Mouse (Mus musculus): ENCODE measurements around the gene Abhd17a. TPM values are rescaled to one million over a fixed set of nuclear protein-coding genes. Genes with fewer than 3 reads are reported as not detected.

Abhd17a gene
- polyA plus RNA-seq, 1 experiment from 2014 or later, result 122 TPM

GRCm38 (mm10) chr10:80572477-80572876 is 17.7 kb downstream of the Abhd17a start:
- H3K27me3 ChIP-seq, result no peaks in the 10 kb centered on the region
- no peak overlapping the region for H3K4me3 ChIP-seq
- no peak overlapping the region for H3K27ac ChIP-seq
- 87% methylated on average over 2 of the region's 2 CpGs for WGBS
- 0 out of 2 replicates have a peak, but pooled peaks cover 8% of the 10 kb centered on the region for H3K36me3 ChIP-seq
- H3K4me2 ChIP-seq, result no peak overlapping the region
- ATAC-seq (ENCODE audit: borderline replicate concordance, extremely low read depth, low FRiP score, low TSS enrichment), result no peak
- no peak overlapping the region for H3K9ac ChIP-seq
- no peaks in the 10 kb centered on the region for H3K9me3 ChIP-seq
- H3K4me1 ChIP-seq, result peaks cover 63% of the 10 kb centered on the region

- WGBS, result 25% methylated on average over 30 of the region's 30 CpGs
- peak overlapping the region; percentile 44 for H3K4me2 ChIP-seq
- peaks cover 66% of the 10 kb centered on the region for H3K4me1 ChIP-seq
- peaks cover 11% of the 10 kb centered on the region; the same call in 1 of the 2 replicates for H3K36me3 ChIP-seq
- H3K4me3 ChIP-seq, result peak overlapping the region; percentile 10; the same call in 1 of the 2 replicates
- H3K9me3 ChIP-seq, result no peaks in the 10 kb centered on the region
- peak overlapping the region; percentile 31 for H3K9ac ChIP-seq
- peak overlapping the region; percentile 41 for H3K27ac ChIP-seq
- H3K27me3 ChIP-seq, result no peaks in the 10 kb centered on the region
- peak; percentile 20; the same call in 1 of the 2 replicates for ATAC-seq (ENCODE audit: borderline replicate concordance, extremely low read depth, low FRiP score, low TSS enrichment)
These were observed 19.0 kb downstream of the Abhd17a start for GRCm38 (mm10) chr10:80570871-80571836.

- no peaks in the 10 kb centered on the region for H3K27me3 ChIP-seq
- peaks cover 59% of the 10 kb centered on the region for H3K4me1 ChIP-seq
- WGBS, result 89% methylated on average over 10 of the region's 10 CpGs
- 0 out of 2 replicates have a peak overlapping the region, but pooled peaks have one; percentile 41 for H3K27ac ChIP-seq
- H3K9ac ChIP-seq, result 0 out of 2 replicates have a peak overlapping the region, but pooled peaks have one; percentile 31
- H3K4me2 ChIP-seq, result 0 out of 2 replicates have a peak overlapping the region, but pooled peaks have one; percentile 35
- H3K4me3 ChIP-seq, result 0 out of 2 replicates have a peak overlapping the region, but pooled peaks have one; percentile 10
- H3K36me3 ChIP-seq, result peaks cover 15% of the 10 kb centered on the region; the same call in 1 of the 2 replicates
- no peak for ATAC-seq (ENCODE audit: borderline replicate concordance, extremely low read depth, low FRiP score, low TSS enrichment)
- no peaks in the 10 kb centered on the region for H3K9me3 ChIP-seq
These were observed 19.7 kb downstream of the Abhd17a start for GRCm38 (mm10) chr10:80570419-80570818.

DNA sequence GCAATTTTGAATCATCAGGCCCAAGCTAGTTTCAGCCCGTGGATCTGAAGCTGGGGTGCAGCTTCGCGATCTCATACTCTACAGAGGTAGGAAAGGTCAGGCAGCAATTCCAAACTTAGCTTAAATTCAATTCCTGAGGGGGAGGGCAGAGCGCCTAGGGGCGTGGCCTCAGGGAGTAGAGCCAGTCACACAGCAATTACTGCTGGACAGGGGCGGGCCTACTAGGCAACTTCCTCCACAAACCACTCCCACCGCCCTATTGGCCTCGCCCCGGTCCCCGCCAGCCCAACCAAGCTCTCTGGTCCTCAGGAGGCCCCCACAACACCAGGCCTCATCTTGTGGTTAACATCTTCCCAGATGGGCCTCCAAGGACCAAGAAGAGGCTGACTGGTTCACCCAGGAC is 20.5 kb downstream of the Abhd17a start:
- H3K9me3 ChIP-seq, result no peaks in the 10 kb centered on the region
- H3K27ac ChIP-seq, result no peak overlapping the region
- peak; percentile 34; the same call in 1 of the 2 replicates for ATAC-seq (ENCODE audit: borderline replicate concordance, extremely low read depth, low FRiP score, low TSS enrichment)
- no peak overlapping the region for H3K9ac ChIP-seq
- H3K4me3 ChIP-seq, result no peak overlapping the region
- H3K36me3 ChIP-seq, result peaks cover 15% of the 10 kb centered on the region; the same call in 1 of the 2 replicates
- H3K4me2 ChIP-seq, result peak overlapping the region; percentile 35; the same call in 1 of the 2 replicates
- WGBS, result 31% methylated on average over 10 of the region's 10 CpGs
- peaks cover 52% of the 10 kb centered on the region for H3K4me1 ChIP-seq
- H3K27me3 ChIP-seq, result no peaks in the 10 kb centered on the region

DNA sequence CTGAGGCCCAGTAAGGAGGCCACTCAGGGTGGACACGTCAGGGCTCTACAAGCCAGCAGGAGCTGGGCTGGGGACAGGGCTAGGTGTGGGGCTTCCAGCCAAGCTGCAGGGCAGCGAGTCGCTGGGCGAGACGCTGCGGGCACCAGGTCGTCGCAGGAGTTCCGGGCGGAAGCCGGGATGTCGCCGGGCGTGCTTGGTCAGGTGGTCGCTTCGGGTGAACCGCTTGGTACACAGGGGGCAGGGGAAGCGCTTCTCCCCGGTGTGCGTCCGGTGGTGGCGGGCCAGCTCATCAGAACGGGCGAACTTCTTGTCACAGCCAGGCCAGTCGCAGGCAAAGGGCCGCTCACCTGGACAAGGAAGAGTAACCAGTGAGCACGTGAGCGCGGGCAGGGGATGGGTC is 21.3 kb downstream of the Abhd17a start:
- no peak overlapping the region for H3K27ac ChIP-seq
- H3K27me3 ChIP-seq, result no peaks in the 10 kb centered on the region
- no peak overlapping the region for H3K4me2 ChIP-seq
- peaks cover 45% of the 10 kb centered on the region for H3K4me1 ChIP-seq
- H3K9ac ChIP-seq, result no peak overlapping the region
- H3K9me3 ChIP-seq, result no peaks in the 10 kb centered on the region
- 92% methylated on average over 29 of the region's 29 CpGs for WGBS
- ATAC-seq (ENCODE audit: borderline replicate concordance, extremely low read depth, low FRiP score, low TSS enrichment), result no peak
- H3K4me3 ChIP-seq, result no peak overlapping the region
- H3K36me3 ChIP-seq, result peaks cover 15% of the 10 kb centered on the region; the same call in 1 of the 2 replicates

DNA sequence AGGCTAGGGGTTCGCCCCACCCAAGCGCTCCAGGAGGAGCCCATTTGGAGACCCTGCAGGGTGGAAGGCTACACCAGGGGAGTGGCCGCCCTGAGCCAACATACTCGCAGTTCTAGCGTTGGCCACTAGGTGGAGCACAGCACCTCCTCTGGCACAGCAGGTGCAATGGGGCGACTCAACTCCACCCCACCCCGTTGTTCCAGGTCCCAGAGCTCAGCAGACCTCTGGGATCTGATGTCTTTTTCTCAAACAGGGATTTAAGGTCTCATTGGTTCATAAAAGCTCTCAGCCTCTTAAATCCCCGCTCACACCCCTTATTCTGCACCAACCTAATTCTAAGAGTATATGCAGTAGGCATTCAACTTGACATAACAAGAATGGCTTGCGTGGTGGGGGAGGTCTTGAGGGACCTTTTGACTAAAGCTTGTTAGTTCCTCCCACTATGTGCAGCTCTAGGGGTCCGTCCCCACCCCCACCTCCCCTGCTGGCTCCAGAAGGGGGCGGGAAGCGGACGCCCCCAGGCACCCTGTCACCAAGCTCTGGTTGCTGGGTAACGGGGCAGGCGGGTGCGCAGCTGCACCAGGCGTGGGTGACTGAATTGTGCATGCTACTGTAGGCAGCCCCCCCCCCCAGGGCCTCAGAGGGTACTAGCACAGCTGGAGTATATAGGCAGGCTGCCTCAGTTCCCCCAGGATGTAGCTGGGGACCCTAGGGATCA is 23.6 kb downstream of the Abhd17a start:
- ATAC-seq (ENCODE audit: borderline replicate concordance, extremely low read depth, low FRiP score, low TSS enrichment), result 0 out of 2 replicates have a peak, but pooled peaks have one; percentile 17
- WGBS, result 31% methylated on average over 17 of the region's 17 CpGs

DNA sequence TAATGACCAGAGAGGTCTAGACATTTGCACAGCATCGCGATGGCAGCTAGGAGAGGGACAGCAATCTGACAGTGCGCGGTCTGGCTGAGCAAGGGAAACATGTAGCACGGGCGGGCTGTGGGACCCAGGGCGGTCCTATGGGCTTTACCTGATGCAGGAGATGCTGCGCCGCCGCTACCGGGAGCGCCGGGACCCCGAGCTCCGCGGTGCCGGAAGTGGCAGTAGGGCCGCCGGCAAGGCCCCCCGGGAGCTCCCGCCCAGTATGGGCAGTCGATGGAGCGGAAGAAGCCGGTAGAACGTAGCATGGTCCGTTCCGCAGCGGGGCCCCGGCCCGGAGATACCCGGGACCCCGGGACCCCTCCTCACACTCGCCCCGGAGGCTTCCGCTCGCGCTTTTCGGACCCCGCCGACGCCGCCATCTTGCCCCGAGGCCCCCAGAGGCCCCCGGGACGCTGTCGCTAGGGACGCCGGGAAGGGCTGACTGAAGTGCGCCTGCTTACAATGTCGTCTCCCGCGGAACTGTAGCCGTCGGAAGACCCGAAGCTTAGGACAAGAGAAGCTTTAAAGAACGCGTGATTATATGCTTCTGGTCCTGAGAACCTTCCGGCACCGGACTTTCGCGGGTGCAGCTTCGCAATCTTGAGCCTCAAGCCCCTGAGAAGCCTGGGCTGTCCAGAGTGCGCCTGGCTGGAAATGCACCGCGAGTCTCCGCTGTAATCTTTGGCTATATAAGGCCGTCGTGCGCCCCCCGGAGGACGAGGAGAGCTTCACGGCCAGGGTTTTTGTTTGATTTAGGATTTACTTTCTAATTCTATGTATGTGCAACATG is 28.8 kb downstream of the Abhd17a start, which contains the start of gene Rexo1:
Gene Rexo1 (minus strand): TSS at position 445 of the 829 bp plus-strand sequence.
- no peaks in the 10 kb centered on the region for H3K9me3 ChIP-seq
- peak; percentile 83 for ATAC-seq (ENCODE audit: borderline replicate concordance, extremely low read depth, low FRiP score, low TSS enrichment)
- H3K4me2 ChIP-seq, result peak within 1 kb of the TSS; percentile 85
- 2% methylated on average over 72 of the region's 72 CpGs for WGBS
- peaks cover 4% of the 10 kb centered on the region; the same call in 1 of the 2 replicates for H3K36me3 ChIP-seq
- peak within 1 kb of the TSS; percentile 93 for H3K4me3 ChIP-seq
- peaks cover 44% of the 10 kb centered on the region for H3K4me1 ChIP-seq
- no peaks in the 10 kb centered on the region for H3K27me3 ChIP-seq
- peak within 1 kb of the TSS; percentile 89 for H3K27ac ChIP-seq
- peak within 1 kb of the TSS; percentile 99 for H3K9ac ChIP-seq

More for the DNA sequence above, 23.6 kb downstream of the Abhd17a start:
- Histone ChIP-seq H3K27me3 (no peaks in the 10 kb centered on the region), H3K4me2 (no peak overlapping the region), H3K36me3 (peaks cover 15% of the 10 kb centered on the region; the same call in 1 of the 2 replicates), H3K4me1 (peaks cover 32% of the 10 kb centered on the region), H3K9ac (no peak overlapping the region), H3K27ac (no peak overlapping the region), H3K4me3 (no peak overlapping the region), H3K9me3 (no peaks in the 10 kb centered on the region)

- H3K36me3 ChIP-seq, result no peaks in the 10 kb centered on the region
- ATAC-seq (ENCODE audit: borderline replicate concordance, extremely low read depth, low FRiP score, low TSS enrichment), result no peak
- peak overlapping the region; percentile 85 for H3K4me2 ChIP-seq
These were observed 29.5 kb downstream of the Abhd17a start for GRCm38 (mm10) chr10:80560621-80561020.

DNA sequence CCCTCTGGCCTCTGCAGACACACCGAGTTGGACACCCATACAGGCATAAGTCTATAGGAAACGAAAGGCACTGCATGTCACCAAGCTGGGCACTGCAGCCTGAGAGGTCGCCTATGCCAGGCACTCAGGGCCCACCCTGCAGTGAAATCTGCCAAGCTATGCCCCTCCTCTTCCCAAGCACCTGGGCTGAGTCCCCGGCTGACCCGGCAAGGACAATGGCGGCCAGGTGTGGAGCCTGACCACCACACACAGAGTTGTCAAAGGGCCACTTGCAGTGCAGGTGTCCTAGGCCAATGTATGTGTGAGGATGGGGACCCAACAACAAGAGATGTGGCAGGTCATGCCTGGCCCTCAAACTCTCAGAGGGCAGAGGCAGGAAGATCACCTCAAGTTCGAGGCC is 30.7 kb downstream of the Abhd17a start:
- WGBS, result 87% methylated on average over 7 of the region's 7 CpGs

More at GRCm38 (mm10) chr10:80560621-80561020, 29.5 kb downstream of the Abhd17a start:
- Histone ChIP-seq H3K4me3 (peak overlapping the region; percentile 93), H3K9ac (peak overlapping the region; percentile 99), H3K27ac (peak overlapping the region; percentile 89; the same call in 1 of the 2 replicates), H3K9me3 (no peaks in the 10 kb centered on the region), H3K27me3 (no peaks in the 10 kb centered on the region), H3K4me1 (peaks cover 44% of the 10 kb centered on the region)
- 1% methylated on average over 13 of the region's 13 CpGs for whole genome bisulfite sequencing

DNA sequence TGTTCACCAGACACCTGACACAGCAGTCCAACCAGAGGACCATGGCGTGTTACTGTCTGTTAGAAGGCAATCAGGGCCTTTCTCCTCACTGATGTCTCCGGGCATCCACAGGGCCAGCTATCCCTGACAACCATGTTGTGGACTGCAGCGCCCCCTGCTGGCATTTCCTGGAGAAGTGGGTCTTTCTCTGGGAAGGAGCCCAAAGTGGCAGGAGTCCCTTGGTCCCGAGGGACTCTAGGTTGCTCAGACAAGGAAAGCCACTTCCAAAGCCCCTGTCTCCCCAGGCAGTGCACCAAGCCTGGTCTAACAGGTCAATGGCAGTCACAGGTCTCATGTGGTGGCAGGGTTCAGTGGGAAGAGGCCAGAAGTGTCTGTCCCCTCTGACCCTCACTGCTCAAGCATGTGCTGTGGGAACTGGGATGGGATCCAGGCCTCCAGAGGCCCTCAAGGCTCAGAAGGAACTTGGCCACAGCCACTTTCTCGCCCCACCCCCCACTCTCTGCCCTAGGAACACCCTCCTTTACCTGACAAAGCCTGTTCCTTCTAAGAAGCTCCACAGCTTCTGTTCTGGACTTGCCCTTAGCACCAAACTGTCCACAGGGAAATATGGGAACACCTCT is 32.7 kb downstream of the Abhd17a start:
- no peaks in the 10 kb centered on the region for H3K27me3 ChIP-seq
- no peaks in the 10 kb centered on the region for H3K9me3 ChIP-seq
- H3K36me3 ChIP-seq, result no peaks in the 10 kb centered on the region
- no peak overlapping the region for H3K4me3 ChIP-seq
- ATAC-seq (ENCODE audit: borderline replicate concordance, extremely low read depth, low FRiP score, low TSS enrichment), result no peak
- WGBS, result 28% methylated on average over 5 of the region's 5 CpGs
- H3K4me2 ChIP-seq, result no peak overlapping the region
- H3K27ac ChIP-seq, result no peak overlapping the region
- H3K9ac ChIP-seq, result 0 out of 2 replicates have a peak overlapping the region, but pooled peaks have one; percentile 10
- peaks cover 40% of the 10 kb centered on the region for H3K4me1 ChIP-seq

More for the DNA sequence above, 30.7 kb downstream of the Abhd17a start:
- H3K4me2 ChIP-seq, result no peak overlapping the region; the same call in 1 of the 2 replicates
- no peak overlapping the region for H3K27ac ChIP-seq
- H3K36me3 ChIP-seq, result no peaks in the 10 kb centered on the region
- H3K9ac ChIP-seq, result no peak overlapping the region
- H3K4me3 ChIP-seq, result no peak overlapping the region
- H3K9me3 ChIP-seq, result no peaks in the 10 kb centered on the region
- no peak for ATAC-seq (ENCODE audit: borderline replicate concordance, extremely low read depth, low FRiP score, low TSS enrichment)
- no peaks in the 10 kb centered on the region for H3K27me3 ChIP-seq
- peaks cover 44% of the 10 kb centered on the region for H3K4me1 ChIP-seq
